Mouse (Mus musculus): ENCODE results near the gene Acat2.

DNA sequence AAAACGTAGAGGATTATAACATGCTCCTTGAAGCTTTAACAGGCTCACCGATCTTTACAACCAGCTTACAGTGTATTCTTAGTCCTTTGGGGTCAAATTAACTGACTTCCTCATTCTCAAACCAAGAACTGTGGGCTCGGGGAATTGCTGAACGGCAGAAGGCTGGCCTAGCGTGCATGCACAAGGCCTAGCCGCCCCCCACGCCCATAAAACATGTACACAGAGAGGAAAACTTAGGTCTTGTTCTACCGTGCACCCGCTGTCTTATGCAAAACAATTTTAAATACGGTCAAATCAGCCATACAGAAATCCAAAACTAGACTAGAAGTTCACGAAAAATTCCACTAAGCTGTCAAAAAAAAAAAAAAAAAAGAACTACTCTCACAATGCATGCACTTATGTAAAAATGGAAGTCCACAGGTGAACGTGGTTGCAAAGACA, 30.7 kb upstream of the Acat2 start:
- no peak for TF ChIP-seq GATA1 (IDR thresholded peaks at IDR 0.05; ENCODE audit: borderline replicate concordance, low read length)
- TF ChIP-seq FLI1 (IDR thresholded peaks at IDR 0.05; ENCODE audit: low read length), result no peak
